Comparison of ENCODE assay signal across 21 mouse cellular contexts in the genomic region with DNA sequence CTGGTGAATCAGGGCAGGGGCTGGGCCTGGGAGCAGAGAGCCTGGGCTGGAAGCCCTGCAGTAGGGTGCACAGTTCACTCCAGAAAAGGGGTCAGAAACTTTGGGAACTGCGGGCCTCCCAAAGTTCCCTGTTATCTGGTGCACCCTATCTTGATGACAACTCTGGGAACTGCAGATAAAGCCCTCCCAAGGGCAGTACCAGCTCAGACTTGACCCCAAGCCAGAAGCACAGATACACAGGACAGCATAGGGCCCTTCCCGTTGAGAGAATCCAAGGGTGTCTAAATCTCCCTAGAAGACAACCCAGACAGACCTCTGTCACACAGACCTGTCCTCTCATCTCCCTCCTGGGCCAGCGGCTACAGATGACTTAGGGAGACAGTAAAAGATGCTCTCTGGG. TPM values are rescaled to one million over a fixed set of nuclear protein-coding genes. Genes with fewer than 3 reads are reported as not detected.
A peak's percentile ranks its signal among the peaks of the same experiment; 100 is the strongest.
DNase-seq lines count a peak whose midpoint lies in the region; TF ChIP-seq lines count a peak whose summit lies in the region.
"Had no signal": no experiment of that assay in that cellular context is flagged by ENCODE, and none has a peak within 500 bp of the region (broad histone marks: within the 10 kb centered on the region; RNA-seq: fewer than 3 reads in every experiment).

No protein-coding gene starts in this region.

- TF ChIP-seq POLR2A in testis, adult 2 months (IDR thresholded peaks at IDR 0.05; ENCODE audit: control insufficient read depth, low read depth, low read length), result no peak

- no peak for TF ChIP-seq CTCF in testis, adult 2 months (IDR thresholded peaks at IDR 0.05; ENCODE audit: control insufficient read depth, insufficient read depth, insufficient replicate concordance, low read depth, low read length)

- DNase-seq in adrenal gland, adult 2 months, result peak; percentile 48
- no peak for DNase-seq in adrenal gland, postnatal 25 days
- peak; percentile 49 for DNase-seq in adrenal gland, postnatal 14 days
- no peak for DNase-seq in adrenal gland, postnatal 4 days (ENCODE audit: low spot score in 2 of 2)
- DNase-seq in testis, postnatal 14 days (ENCODE audit: low spot score), result no peak
- DNase-seq: B cell, adult 2 months; cerebellum, adult 11-12 months; cerebellum, adult 2 months; cerebellum, adult 9-10 months; cerebellum, postnatal 10 days; cerebellum, postnatal 25 days; forebrain, postnatal 0 days had no signal

- no peaks in the 10 kb centered on the region for H3K4me1 ChIP-seq in testis, adult 2 months (ENCODE audit: control insufficient read depth, insufficient read depth, low read length)
- H3K4me1 ChIP-seq: embryonic facial prominence, embryonic 12.5 days; forebrain, embryonic 13.5 days; forebrain, embryonic 15.5 days had no signal

- H3K27ac ChIP-seq in testis, adult 2 months (ENCODE audit: control insufficient read depth, insufficient read depth, low read depth, low read length), result no peak overlapping the region
- H3K27ac ChIP-seq: embryonic facial prominence, embryonic 10.5 days; embryonic facial prominence, embryonic 12.5 days; forebrain, embryonic 13.5 days; forebrain, embryonic 15.5 days had no signal

- no peaks in the 10 kb centered on the region for H3K36me3 ChIP-seq in testis, adult 2 months (ENCODE audit: control insufficient read depth, insufficient read depth, low read length)
- H3K36me3 ChIP-seq: embryonic facial prominence, embryonic 10.5 days; embryonic facial prominence, embryonic 12.5 days; forebrain, embryonic 15.5 days; G1E had no signal

- no peaks in the 10 kb centered on the region for H3K27me3 ChIP-seq in testis, adult 2 months (ENCODE audit: control insufficient read depth, insufficient read depth, low read length)
- H3K27me3 ChIP-seq: CH12.LX; embryonic facial prominence, embryonic 12.5 days; forebrain, embryonic 13.5 days; forebrain, embryonic 15.5 days; Patski had no signal

- peak overlapping the region; percentile 41 for H3K4me3 ChIP-seq in testis, adult 2 months (ENCODE audit: control insufficient read depth, low read depth, low read length)
- H3K4me3 ChIP-seq: embryonic facial prominence, embryonic 10.5 days; embryonic facial prominence, embryonic 12.5 days; forebrain, embryonic 13.5 days; forebrain, embryonic 15.5 days had no signal

RNA-seq across cellular contexts. Expression of a gene that starts 52.0 kb away (rescaled TPM):
- 100 to 1,000 TPM; 134 to 144 TPM for total RNA-seq in adrenal gland, adult 2 months (2021)
- polyA plus RNA-seq in adrenal gland, adult 2 months (2012; rRNA removed), result 268 and 330 TPM in 2 replicates
- total RNA-seq in adrenal gland, postnatal 25 days (2021), result 108 and 116 TPM in 2 replicates
- 94.1 and 104 TPM in 2 replicates for total RNA-seq in adrenal gland, postnatal 14 days (2021)
- total RNA-seq in adrenal gland, postnatal 4 days (2021), result 100 to 1,000 TPM; 116 to 117 TPM
- 63.9 and 76.7 TPM in 2 replicates for polyA plus RNA-seq in testis, adult 2 months (2012; rRNA removed)
- polyA plus RNA-seq: CD4-positive, CD25-positive, alpha-beta regulatory T cell, adult 4 months; G1E had no signal

Comparison
In these comparisons a context has a peak if more than half of its experiments do, and no peak if none do; other contexts are left out.
1. DNase-seq: peak in adrenal gland, adult 2 months (single experiment) and adrenal gland, postnatal 14 days (single experiment); none in adrenal gland, postnatal 25 days (single experiment), adrenal gland, postnatal 4 days (0 of 2) and testis, postnatal 14 days (single experiment).